Mouse (Mus musculus): ENCODE data around the gene Ttyh3.

The Ttyh3 gene

DNA sequence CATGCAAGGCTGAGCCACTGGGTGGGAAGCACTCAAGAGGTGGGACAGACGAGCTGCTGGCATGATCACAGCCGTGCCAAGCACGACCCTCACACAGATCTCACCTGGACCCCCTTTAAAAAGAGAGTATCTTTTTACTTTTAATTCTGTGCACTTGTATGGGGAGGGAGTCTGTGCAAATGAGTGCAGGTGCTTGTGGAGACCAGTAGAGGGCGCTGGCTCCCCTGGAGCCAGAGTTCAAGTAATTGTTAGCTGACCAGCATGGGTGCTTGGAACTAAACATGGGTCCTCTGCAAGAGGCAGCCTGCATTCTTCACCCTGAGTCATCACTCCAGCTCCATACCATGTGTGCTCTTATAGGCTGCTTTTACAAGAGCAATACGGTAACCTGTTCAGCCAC lies 21.3 kb downstream of the Ttyh3 start:
- DNase-seq, result no peak

DNA sequence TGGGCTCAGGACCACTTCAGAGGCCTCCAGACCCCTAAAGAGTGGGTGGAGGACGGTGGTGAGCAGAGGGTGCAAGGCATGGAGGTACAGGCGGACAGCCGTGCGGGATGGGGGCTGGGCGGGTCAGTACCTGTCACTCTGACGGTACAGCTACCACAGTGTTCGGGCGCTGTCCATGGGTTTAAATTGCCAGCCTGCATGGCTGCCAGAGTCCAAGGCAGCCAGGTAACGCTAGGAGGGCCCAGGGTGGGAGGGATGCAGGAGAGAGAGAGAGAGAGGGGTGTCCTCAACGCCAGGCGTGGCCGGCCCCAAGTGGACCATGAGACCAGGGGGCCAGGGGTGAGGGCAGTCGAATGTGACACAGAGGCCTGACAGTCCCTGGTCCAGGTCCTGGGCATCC lies 23.9 kb downstream of the Ttyh3 start:
- DNase-seq, result no peak

DNA sequence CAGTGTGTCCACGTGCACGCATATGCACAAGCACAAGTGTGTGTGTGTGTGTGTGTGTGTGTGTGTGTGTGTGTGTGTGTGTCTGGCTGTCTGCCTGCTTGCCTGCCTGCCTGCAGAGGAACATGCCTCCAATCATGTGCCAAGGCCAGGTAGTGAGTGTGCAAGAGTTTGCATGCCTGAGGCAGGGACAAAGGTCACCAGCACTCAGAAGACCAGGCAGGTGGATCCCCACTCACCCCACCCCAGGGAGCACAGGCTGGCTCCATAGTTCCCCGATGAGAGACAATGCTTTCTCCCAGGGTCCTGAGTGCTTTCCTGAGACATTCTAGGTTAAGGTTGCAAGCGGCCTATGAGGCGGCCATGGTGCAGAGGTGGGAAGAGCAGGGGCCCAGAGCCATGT lies 24.6 kb downstream of the Ttyh3 start:
- DNase-seq, result no peak

DNA sequence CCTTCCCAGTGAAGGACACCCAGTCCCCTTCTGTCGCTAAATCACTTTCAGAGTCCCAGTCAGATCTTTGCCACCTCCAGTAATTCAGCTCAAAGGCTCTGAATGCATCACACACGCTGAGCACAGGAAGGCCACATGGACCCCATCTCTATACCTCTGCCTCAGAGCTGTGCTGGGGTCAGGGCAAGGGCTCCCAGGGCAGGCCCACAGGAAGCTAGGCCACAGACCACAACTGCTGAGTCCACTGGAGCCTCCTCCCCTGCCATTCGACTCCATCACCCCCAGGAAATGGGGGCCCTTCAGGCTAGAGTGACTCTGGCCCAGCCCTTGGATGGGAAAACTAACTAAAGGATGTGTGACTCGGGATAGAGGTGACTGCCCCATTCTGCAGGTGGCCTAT lies 25.0 kb downstream of the Ttyh3 start:
- DNase-seq, result no peak

DNA sequence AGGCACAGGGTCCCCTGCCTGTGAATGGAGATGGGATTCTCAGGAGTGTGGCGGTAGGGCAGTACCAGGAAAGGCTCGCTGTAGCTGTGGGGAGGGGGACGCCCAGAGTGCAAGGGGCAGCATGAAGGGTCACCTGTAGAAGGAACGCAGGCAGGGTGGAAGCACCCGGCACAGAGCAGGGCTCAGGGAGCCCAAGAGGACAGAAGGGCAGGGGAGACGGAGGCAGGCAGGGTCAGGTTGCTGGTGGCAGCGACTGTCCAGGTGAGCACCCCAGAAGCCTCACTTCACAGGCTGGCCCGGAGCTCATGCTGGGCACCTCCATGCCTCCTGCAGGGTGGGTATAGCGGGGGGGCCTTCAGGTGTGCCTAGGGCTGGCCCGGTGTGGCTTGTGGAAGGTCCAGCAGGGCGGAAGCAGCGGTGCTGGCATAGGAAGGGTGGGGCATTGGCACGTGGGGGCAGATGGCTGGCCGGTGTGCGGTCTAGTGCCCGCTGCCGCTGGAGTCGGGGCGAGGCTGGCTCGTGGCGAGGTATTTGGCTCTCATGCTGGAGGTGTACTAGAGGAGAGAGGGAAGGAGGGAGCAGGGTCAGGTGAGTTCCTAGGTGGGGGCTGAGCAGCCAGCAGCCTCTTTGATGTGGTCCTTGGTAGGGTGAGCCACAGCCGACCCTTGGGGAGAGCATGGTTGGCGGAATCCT lies 25.7 kb downstream of the Ttyh3 start:
- DNase-seq, result no peak

DNA sequence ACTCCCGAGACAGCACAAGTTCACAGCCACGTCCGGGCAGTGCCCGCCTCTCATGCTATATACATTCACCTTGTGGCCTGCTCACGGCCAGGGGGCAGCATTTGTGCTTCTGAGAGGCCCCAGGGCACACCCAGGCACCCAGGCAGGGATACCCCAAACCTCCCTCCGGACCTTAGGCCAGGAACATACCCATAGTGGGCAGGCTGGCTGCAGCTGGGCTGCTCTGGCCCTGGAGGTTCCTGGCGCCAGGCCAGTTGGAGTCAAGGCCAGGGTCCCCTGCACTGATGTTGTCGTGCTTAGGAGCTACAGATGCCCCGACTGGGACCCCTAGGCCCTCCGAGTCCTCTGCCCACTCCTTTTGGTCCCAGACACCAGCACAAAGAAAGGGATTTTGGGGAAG lies 27.3 kb downstream of the Ttyh3 start:
- no peak for DNase-seq

DNA sequence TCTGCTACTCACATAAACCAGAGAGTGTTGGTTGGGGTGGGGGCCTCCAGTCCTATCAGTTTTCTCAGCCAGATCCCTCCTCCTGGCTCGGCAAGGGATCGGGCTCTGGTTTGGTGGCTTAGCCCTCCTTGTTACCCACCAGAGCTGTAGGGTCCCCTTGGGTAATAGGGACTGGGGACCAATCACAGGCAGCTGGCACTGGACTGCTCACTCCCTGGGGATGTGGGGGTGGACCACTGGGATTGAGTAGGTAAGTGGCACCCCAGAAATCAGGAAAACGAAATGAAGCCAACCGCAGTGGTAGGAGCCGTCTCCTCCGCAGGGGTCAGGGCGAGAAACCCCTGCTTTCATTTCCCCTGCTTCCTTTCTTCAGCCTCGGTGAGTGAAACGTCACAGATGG lies 27.7 kb downstream of the Ttyh3 start:
- DNase-seq, result no peak

DNA sequence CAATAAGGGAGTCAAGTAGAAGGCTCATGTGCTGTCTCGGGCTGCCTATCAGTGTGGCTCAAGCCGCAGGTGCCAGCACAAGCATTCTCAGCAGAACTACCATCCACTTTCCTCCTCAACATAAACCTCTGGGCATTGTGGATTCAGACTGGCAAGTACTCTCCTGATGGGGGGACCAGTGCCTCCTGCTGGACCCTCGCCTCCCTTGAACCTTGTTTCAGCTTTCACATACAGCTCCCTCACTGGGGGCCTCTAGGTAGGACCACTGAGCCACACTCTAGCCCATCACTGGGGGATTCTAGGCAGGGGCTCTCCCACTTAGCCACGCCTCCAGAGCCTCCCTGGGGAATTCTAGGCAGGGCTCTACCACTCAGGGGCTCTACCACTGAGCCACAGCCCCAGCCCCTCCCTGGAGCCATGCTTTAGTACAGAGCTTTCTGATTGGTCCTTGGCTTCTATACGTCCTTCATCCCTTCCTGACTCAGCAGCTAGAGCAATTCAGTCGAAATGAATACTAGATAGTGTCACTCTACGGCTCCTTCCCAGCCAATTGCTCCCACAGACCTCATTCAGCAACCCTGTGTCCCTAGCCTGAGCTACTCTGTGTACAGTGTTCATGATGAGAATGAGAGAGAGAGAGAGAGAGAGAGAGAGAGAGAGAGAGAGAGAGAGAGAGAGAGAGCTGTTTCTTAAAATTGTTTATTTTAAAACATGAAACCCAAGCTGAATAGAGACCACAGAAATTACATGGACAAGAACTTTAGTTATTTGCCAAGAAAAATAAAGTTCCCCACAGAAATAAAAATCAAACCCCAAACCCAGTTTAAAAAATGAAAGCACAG lies 28.7 kb downstream of the Ttyh3 start:
- DNase-seq, result no peak

DNA sequence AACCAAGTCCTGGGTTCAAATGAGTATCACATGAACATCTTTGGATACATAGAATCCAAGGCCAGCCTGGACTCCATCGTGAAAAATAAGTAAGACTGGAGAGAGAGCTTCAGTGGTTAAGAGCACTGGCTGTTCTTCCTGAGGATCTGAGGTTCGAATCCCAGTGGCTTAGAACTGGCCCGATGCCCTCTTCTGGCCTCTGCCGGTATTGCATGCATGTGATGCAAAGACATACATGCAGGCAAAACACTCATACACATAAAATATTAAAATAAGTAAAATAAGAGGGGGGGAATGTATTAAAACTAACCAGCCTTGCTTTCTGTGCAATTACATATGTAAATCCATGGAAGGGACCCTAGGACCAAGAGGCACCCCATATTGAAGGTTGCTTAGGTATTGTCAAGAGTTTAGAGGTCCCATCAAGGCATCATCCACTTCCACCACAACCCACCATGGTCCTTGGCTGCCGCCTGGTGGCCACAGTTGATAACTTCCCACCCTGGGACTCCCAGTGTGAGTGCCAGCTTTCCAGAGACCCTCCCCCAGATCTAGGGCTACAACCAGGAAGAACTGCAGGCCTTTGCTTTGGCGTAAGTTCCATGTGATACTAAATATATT lies 29.6 kb downstream of the Ttyh3 start:
- DNase-seq, result peak in 1 of 2 experiments; percentile 46

DNA sequence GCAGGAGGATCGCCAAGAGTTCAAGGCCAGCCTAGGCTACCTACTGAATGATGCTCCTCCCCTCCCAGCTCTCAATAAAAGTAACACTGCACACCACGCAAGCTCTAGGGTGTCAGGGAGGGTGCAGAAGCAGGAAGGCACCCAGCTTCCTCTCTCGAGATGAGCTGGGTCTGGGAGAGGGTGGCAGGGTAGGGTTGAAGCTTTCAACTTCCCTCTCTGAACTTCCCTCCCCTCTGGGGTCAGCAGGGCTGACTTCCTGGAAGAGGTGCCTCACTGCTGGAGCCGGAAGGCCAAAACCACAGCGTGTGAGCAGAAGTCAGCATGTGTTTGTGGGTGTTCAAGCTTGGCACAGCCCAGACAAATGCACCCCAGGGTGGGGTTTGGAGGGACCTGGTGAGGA lies 31.1 kb downstream of the Ttyh3 start:
- no peak for DNase-seq

DNA sequence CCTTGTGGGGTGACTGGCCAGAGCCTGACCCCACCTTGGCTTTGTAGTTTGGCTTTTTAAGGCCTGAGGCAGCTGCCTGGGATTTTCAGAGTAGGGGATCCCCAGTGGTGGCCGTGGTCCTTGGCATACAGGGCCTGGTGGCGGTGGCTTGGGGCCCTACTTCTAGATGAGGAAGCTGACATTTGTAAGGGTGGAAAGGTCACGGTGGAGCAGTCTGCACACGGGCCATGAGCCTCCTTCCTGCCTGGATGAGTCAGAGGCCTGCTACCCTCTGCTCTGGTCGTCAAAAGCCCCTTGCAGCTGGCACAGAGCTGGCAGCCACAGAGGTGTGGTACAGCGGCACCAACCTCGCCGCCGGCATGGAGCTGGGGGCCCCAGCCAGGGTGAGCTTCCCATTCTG lies 32.1 kb downstream of the Ttyh3 start:
- no peak for DNase-seq

DNA sequence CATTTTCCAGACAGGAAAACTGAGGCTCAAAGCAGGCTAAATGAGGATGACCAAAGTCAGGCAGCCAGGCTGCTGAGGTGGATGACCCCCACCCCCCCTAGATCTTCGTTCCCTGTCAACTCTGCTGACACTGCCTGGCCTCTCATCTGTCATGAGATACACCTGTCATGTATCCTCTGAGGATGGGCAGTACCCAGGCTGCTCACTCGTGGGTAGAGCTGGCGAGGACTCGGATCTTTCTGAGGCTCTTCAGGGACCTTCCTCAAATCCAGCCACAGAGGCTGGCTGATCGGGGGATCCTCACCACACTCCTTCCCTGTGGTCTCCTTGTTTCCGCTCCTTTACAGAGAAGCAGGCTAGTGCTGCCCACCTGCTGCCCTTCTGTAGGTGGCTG lies 32.7 kb downstream of the Ttyh3 start:
- no peak for DNase-seq

DNA sequence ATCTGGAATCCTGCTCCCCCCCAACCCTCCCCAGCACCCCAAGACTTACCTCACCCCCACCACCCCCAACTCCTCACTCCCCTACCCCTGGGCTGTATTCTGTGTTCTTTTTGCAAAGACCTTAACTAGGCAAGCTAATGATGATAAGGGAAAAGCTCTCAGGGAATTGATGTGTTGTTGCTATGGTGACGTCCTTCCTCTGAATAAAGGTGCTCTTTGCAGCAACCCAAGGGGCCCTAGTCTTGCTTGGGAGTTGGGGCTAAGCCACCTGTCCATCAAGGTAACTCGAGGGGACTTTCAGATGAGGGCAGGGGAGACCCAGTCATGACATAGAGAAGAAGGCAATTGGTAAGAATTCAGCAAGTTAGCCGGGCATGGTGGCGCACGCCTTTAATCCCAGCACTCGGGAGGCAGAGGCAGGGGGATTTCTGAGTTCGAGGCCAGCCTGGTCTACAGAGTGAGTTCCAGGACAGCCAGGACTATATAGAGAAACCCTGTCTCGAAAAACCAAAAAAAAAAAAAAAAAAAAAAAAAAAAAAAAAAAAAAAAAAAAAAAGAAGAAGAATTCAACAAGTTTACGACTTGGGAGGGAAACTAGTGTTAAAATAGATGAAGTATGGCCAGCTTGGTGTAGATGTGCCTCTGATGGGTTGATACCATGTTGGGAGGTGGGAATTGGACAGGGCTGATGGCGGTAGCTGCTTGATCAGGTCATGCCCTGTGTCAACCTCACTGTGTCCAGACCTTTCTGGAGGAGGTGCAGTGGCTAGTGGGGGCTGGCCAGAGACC lies 33.3 kb downstream of the Ttyh3 start:
- no peak for DNase-seq

DNA sequence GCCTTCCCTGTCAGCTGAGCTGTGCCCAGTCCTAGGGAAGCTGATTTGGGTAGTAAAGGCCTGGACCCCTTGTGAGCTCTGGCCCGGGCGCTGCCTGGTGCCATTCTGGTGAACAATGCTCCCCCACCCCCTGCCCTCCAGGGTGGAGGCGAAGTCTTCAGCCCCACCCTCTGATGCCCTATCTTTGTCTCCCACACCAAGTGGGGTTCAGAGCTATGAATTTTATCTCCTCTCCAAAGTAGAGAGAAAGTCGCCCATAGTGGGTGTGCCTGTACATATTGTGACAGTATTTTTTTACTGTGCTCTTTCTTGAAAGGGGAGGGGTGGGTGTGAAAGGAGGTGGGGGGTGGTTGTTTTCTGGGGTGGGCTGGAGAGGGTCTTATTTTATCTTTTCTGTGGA lies 34.0 kb downstream of the Ttyh3 start:
- DNase-seq, result no peak

DNA sequence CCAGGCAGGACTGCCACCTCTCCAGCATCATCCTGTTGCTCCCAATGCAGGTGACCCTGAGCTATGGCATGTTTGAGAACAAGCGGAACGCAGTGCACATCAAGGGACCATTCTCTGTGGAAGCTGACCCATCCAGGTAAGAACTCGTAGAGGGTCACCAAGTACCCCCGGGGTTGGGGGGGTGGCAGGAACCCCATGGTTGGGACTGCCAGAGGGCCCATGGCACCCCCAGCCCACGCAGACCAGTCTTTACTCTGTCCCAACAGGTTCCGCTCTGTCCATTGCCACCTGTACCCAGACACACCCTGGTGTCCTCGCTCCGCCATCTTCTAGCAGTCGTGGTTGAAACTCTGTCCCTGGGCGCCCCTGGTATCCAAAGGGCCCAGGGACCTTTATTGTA lies 34.7 kb downstream of the Ttyh3 start:
- DNase-seq, result no peak

DNA sequence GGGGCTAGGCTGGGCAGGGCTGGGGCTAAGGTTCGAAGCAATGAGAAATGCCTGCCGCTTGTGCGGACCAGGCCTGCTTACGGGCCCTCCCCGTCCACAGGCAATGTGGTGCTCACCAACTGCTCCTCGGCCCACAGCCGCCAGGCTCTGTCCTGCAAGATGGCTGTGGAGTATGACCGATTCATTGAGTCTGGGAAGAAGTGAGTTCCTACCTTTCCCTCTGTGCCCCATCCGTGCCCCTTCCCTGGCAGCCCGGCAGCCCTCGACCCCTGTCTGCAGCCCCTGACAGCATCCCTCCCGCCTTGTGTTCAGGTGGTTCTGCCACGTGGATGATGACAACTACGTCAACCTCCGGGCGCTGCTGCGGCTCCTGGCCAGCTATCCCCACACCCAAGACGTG lies 36.6 kb downstream of the Ttyh3 start:
- no peak for DNase-seq

DNA sequence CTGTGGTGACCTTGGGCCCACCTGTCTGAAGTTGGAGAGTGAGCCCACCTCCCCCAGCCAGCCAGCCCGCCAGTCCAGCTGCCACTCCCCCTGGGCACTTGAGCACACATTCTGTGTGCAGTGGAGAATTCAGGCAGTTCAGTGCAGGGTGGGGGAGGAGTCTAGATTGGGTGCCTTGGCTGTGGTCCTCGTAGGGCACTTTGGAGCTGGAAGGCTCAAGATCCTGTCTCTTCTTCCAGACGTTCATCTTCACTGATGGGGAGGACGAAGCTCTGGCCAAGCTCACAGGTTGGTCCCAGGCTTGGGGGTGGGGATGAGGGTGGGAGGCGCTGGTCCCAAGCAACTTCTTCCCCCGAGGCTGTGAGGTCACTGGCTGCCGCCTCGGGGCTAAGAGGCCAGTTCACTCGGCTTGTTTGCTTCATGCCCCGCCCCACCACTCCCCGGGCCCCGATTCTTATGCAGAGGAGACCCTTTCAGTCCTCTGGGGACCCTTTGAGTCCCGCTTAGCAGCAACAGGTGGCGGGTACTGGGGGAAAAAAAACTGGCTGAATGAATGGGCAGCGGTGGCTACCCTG lies 37.1 kb downstream of the Ttyh3 start:
- DNase-seq, result no peak

DNA sequence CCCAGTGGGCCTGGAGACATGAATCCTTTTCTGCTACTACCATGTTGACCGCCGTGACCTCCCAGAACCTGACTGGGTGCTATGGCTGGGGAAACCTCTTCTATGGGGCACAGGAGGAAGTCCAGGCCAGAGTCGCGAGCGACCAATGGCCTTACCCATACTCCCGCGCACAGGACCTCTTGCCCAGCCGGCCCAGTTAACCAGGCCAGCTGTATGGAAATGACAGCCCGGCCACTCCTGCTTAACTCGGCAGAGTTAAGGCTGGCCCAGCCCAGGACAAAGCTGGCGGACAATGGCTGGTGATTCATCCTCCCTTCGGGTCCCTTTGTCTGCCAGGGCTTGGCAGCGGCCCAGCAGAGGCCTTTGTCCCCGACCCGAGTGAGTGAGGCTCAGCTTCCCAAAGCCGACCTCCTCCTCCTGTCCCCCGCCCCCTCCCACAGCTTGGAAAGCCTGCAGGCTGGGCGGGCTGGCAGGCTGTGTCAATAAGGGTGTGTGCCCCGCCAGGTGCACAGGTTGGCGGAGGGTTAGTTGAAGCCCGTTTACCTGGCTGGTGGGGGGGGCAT lies 37.7 kb downstream of the Ttyh3 start:
- DNase-seq, result peak; percentile 47 to 50

DNA sequence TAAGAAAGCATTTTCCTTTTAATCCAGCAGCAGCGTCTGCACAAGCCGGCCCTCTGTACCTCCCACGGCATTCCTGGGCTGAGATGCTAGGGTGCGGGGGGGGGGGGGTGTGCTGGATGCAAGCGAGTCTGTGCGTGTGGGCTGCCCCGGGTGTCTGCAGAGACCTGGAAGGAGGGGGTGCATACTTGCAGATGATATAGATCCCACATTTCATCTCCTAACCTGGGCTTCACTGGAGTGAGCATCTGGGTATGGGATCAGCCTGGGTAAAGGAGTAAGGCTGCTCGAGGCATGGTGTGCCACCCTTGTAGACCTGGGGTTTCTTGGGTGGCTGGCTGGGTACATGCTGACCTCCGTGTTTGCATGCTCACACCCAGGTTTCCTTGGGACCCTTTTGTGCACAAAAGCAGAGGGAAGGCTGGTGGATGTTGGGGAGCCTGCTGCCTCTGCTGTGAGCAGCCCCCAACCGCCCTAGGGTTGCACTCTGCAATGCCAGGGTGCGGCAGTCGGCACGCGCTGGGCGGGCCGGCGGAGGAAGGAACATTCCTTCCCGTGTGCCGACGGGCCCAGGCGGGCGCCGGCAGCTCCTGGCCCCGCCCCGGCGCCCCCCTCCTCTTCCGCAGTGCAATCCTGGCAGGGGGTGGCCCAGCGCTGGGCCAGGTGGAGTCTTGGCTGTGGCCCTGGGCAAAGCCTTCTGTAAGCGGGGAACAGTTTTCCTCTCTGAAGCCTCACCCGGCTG lies 38.4 kb downstream of the Ttyh3 start:
- DNase-seq, result no peak

DNA sequence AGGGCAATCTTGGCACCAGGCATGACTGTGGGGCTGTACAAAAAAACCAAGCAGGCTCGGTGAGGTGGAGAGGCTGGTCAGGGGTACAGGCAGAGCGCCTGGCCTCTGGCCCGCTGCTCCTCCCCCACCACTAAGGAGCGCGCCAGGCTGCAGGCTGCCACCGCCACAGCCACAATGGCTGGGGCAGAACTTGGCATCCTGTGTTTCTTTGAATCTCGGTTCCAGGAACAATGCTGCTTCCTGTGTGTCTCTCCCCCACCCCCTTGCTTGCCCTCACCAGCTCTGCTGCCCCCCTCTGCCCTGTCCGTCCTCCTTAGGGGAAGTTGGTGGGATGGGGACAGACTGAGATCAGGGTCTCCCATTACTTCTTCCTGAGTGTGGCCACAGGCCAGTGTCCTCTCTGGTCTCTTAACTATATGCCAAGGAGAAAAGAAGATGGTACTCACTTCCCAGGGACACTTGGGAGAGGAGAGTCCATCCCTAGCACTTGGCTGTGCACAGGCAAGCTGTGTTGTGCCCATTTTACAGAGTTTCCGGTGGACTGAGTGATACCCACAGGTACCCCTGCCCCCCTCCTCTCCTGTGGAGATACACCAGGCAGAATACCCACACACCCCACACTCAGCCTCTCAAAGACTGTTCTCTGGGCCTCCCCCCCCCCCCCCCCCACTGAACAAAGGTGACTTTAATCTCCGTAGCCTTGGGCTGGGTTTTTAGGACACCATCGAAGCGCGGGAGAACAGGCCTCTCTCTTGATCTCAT lies 39.1 kb downstream of the Ttyh3 start:
- peak in 1 of 2 experiments; percentile 19 for DNase-seq

DNA sequence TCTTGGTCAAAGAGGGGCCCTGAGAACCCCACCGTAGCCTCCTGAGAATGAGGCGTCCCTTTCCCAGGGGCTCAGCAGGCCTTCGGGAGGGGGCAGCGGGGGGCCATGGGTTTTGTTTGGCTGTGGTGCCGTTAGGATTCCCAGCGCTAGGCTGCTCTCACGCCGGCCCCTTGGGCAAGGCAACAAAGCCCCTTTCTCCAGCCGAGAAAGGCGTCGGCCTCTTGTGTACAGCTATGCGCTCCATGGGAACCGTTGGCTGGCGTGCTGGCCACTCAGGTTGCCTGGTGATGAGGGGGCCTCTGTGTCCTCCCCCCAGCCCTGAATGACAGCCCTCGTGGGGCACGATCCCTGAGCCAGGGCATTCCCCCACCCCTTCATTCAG lies 40.2 kb downstream of the Ttyh3 start:
- no peak for DNase-seq

Measured in cerebellum, adult 18-20 months (tissue).